Mouse (Mus musculus) testis, adult 2 months (tissue): ENCODE measurements at regions not wholly inside any gene's neighbourhood (a gene's known extent, or its start where the extent isn't known, plus 50 kb on each side); places are given as distances from the start of the nearest gene placed in this dataset.

Experiments
- CTCF ChIP-seq: fragments of 200-500 bp; IDR thresholded peaks from 2 replicates; pipeline ENCODE4 v1.5.1; 2012; ENCODE audit warnings: low read depth, mild to moderate bottlenecking, inconsistent platforms, low read length, moderate library complexity; ENCODE audit not compliant: control insufficient read depth, insufficient read depth, insufficient replicate concordance
- POLR2A ChIP-seq: fragments of 200-500 bp; IDR thresholded peaks from 2 replicates; pipeline ENCODE4 v1.6.1; 2012; ENCODE audit warnings: low read depth, mild to moderate bottlenecking, inconsistent platforms, low read length, moderate library complexity; ENCODE audit not compliant: control insufficient read depth

GRCm38 (mm10) chr3:8006273-8006672 is 1386.0 kb upstream of the 1700008P02Rik start:
- TF ChIP-seq CTCF = no peak
- no peak for TF ChIP-seq POLR2A
